Mouse (Mus musculus) adrenal gland, postnatal 36 days (tissue): Measurements from ENCODE around the gene Psmb2. TPM values are rescaled to one million over a fixed set of nuclear protein-coding genes. Genes with fewer than 3 reads are reported as not detected.

ENCODE experiments used
- DNase-seq, 2 experiments: peaks; one replicate each; pipeline ENCODE4 v3.0.0; 2021; ENCODE audit warnings: mixed read lengths in 1 of 2
- long read RNA-seq, 2 experiments: library from polyadenylated mRNA; stranded (forward); transcript quantifications; one replicate each; pipeline ENCODE4 v2.0.0; 2021; ENCODE audit warnings: borderline sequencing depth in 2 of 2
- total RNA-seq, 2 experiments: library from RNA; stranded (reverse); gene quantifications; 2 replicates each; pipeline ENCODE4 v1.2.3; 2021

Gene Psmb2
- total RNA-seq, result 100 to 1,000 TPM; 154 to 155 TPM
- long read RNA-seq, experiment 1, transcript Psmb2-201 (6 exons, 859 nt), result major isoform, 227 of 239 reads
- long read RNA-seq, experiment 1, partial matches to known transcripts, result 5 of 239 reads
- long read RNA-seq, experiment 1, other reads (novel, unspliced or antisense), result 6 of 239 reads
- long read RNA-seq, experiment 2, transcript Psmb2-201 (6 exons, 859 nt), result major isoform, 84 of 85 reads
- long read RNA-seq, experiment 2, partial matches to known transcripts, result 0 of 85 reads
- long read RNA-seq, experiment 2, other reads (novel, unspliced or antisense), result 1 of 85 reads

GRCm38 (mm10) chr4:126677054-126678003 is at the start of gene Psmb2:
Gene Psmb2 (plus strand): TSS chr4:126677630.
- peak; percentile 98 to 99 for DNase-seq

- DNase-seq, result no peak
Measured at GRCm38 (mm10) chr4:126631922-126632321, 45.5 kb upstream of the Psmb2 start.

GRCm38 (mm10) chr4:126632668-126633067 is 44.8 kb upstream of the Psmb2 start:
- DNase-seq, result no peak

- no peak for DNase-seq
Measured at GRCm38 (mm10) chr4:126636330-126636729, 41.1 kb upstream of the Psmb2 start.

- no peak for DNase-seq
Measured at GRCm38 (mm10) chr4:126637446-126637845, 40.0 kb upstream of the Psmb2 start.

GRCm38 (mm10) chr4:126639339-126639738 is 38.1 kb upstream of the Psmb2 start:
- DNase-seq, result no peak

GRCm38 (mm10) chr4:126641901-126642300 is 35.5 kb upstream of the Psmb2 start:
- DNase-seq, result no peak

- no peak for DNase-seq
Measured at GRCm38 (mm10) chr4:126643815-126644214, 33.6 kb upstream of the Psmb2 start.

- DNase-seq, result no peak
Measured at GRCm38 (mm10) chr4:126644333-126644963, 33.0 kb upstream of the Psmb2 start.

- DNase-seq, result no peak
Measured at GRCm38 (mm10) chr4:126647996-126648910, 29.2 kb upstream of the Psmb2 start.

GRCm38 (mm10) chr4:126653148-126653547 is 24.3 kb upstream of the Psmb2 start:
- no peak for DNase-seq

- no peak for DNase-seq
Measured at GRCm38 (mm10) chr4:126655356-126655755, 22.1 kb upstream of the Psmb2 start.

- no peak for DNase-seq
Measured at GRCm38 (mm10) chr4:126661249-126661648, 16.2 kb upstream of the Psmb2 start.

GRCm38 (mm10) chr4:126667075-126667474 is 10.4 kb upstream of the Psmb2 start:
- DNase-seq, result no peak

- no peak for DNase-seq
Measured at GRCm38 (mm10) chr4:126682298-126682697, 4.9 kb downstream of the Psmb2 start.

GRCm38 (mm10) chr4:126683084-126683483 is 5.7 kb downstream of the Psmb2 start:
- no peak for DNase-seq

- DNase-seq, result no peak
Measured at GRCm38 (mm10) chr4:126689457-126689856, 12.0 kb downstream of the Psmb2 start.

- no peak for DNase-seq
Measured at GRCm38 (mm10) chr4:126693021-126693420, 15.6 kb downstream of the Psmb2 start.

GRCm38 (mm10) chr4:126696908-126697307 is 19.5 kb downstream of the Psmb2 start:
- DNase-seq, result no peak

- DNase-seq, result no peak
Measured at GRCm38 (mm10) chr4:126706630-126707438, 29.4 kb downstream of the Psmb2 start.

GRCm38 (mm10) chr4:126707439-126707826 is 30.0 kb downstream of the Psmb2 start:
- DNase-seq, result no peak
